Mouse (Mus musculus): ENCODE measurements around the gene Tead3. TPM values are rescaled to one million over a fixed set of nuclear protein-coding genes. Genes with fewer than 3 reads are reported as not detected.

The Tead3 gene
- total and polyA plus RNA-seq, 3 experiments = 0.22 to 0.90 (median 0.41) TPM

GRCm38 (mm10) chr17:28298888-28299287, 51.7 kb downstream of the Tead3 start:
- TF ChIP-seq GATA1 (IDR thresholded peaks at IDR 0.05; ENCODE audit: borderline replicate concordance, low read length) = no peak
- no peak for TF ChIP-seq TAL1 (conservative IDR thresholded peaks at IDR 0.05; ENCODE audit: low read depth, low read length)
- TF ChIP-seq GATA2 (IDR thresholded peaks at IDR 0.05; ENCODE audit: borderline replicate concordance, low read depth, low read length) = no peak
- no peak for TF ChIP-seq CTCF (IDR thresholded peaks at IDR 0.05; ENCODE audit: low read depth, low read length)

GRCm38 (mm10) chr17:28294449-28295333, 55.9 kb downstream of the Tead3 start:
- no peak for DNase-seq (ENCODE audit: low spot score)
- TF ChIP-seq TAL1 (conservative IDR thresholded peaks at IDR 0.05; ENCODE audit: low read depth, low read length) (no peak), CTCF (IDR thresholded peaks at IDR 0.05; ENCODE audit: low read depth, low read length) (no peak), GATA2 (IDR thresholded peaks at IDR 0.05; ENCODE audit: borderline replicate concordance, low read depth, low read length) (no peak), GATA1 (IDR thresholded peaks at IDR 0.05; ENCODE audit: borderline replicate concordance, low read length) (no peak), POLR2AphosphoS5 (IDR thresholded peaks at IDR 0.05; ENCODE audit: insufficient replicate concordance, low read depth, low read length) (no peak)

More at GRCm38 (mm10) chr17:28298888-28299287, 51.7 kb downstream of the Tead3 start:
- Histone ChIP-seq H3K27me3 (ENCODE audit: insufficient read depth, low read length) (peaks cover 6% of the 10 kb centered on the region; the same call in 1 of the 2 replicates), H3K4me3 (ENCODE audit: low read depth, low read length) (no peak overlapping the region), H3K9me3 (replicated peaks) (no peaks in the 10 kb centered on the region), H3K4me1 (ENCODE audit: insufficient read depth, low read depth, low read length) (peaks cover 22% of the 10 kb centered on the region), H3K36me3 (replicated peaks) (peaks cover 69% of the 10 kb centered on the region)
- ATAC-seq (ENCODE audit: extremely low read depth, insufficient number of reproducible peaks, low FRiP score, poor library complexity, severe bottlenecking) (no peak), DNase-seq (ENCODE audit: low spot score) (no peak)

GRCm38 (mm10) chr17:28293716-28294115, 56.9 kb downstream of the Tead3 start:
- TF ChIP-seq POLR2AphosphoS5 (IDR thresholded peaks at IDR 0.05; ENCODE audit: insufficient replicate concordance, low read depth, low read length) (no peak), GATA2 (IDR thresholded peaks at IDR 0.05; ENCODE audit: borderline replicate concordance, low read depth, low read length) (no peak), GATA1 (IDR thresholded peaks at IDR 0.05; ENCODE audit: borderline replicate concordance, low read length) (no peak), CTCF (IDR thresholded peaks at IDR 0.05; ENCODE audit: low read depth, low read length) (no peak), TAL1 (conservative IDR thresholded peaks at IDR 0.05; ENCODE audit: low read depth, low read length) (no peak)
- DNase-seq (ENCODE audit: low spot score) = no peak
- Histone ChIP-seq H3K36me3 (replicated peaks) (peaks cover 68% of the 10 kb centered on the region), H3K4me3 (ENCODE audit: low read depth, low read length) (no peak overlapping the region), H3K4me1 (ENCODE audit: insufficient read depth, low read depth, low read length) (peaks cover 28% of the 10 kb centered on the region), H3K9me3 (replicated peaks) (peaks cover 4% of the 10 kb centered on the region; the same call in 1 of the 2 replicates), H3K27me3 (ENCODE audit: insufficient read depth, low read length) (no peaks in the 10 kb centered on the region)
- ATAC-seq (ENCODE audit: extremely low read depth, insufficient number of reproducible peaks, low FRiP score, poor library complexity, severe bottlenecking) = no peak

More at GRCm38 (mm10) chr17:28294449-28295333, 55.9 kb downstream of the Tead3 start:
- Histone ChIP-seq H3K4me1 (ENCODE audit: insufficient read depth, low read depth, low read length) (peaks cover 30% of the 10 kb centered on the region), H3K36me3 (replicated peaks) (peaks cover 76% of the 10 kb centered on the region), H3K4me3 (ENCODE audit: low read depth, low read length) (no peak overlapping the region), H3K27me3 (ENCODE audit: insufficient read depth, low read length) (no peaks in the 10 kb centered on the region), H3K9me3 (replicated peaks) (peaks cover 4% of the 10 kb centered on the region; the same call in 1 of the 2 replicates)
- no peak for ATAC-seq (ENCODE audit: extremely low read depth, insufficient number of reproducible peaks, low FRiP score, poor library complexity, severe bottlenecking)

GRCm38 (mm10) chr17:28291346-28291745, 59.3 kb downstream of the Tead3 start:
- ATAC-seq (ENCODE audit: extremely low read depth, insufficient number of reproducible peaks, low FRiP score, poor library complexity, severe bottlenecking) = no peak
- TF ChIP-seq GATA2 (IDR thresholded peaks at IDR 0.05; ENCODE audit: borderline replicate concordance, low read depth, low read length) = no peak
- no peak for TF ChIP-seq GATA1 (IDR thresholded peaks at IDR 0.05; ENCODE audit: borderline replicate concordance, low read length)
- no peak overlapping the region for H3K4me3 ChIP-seq (ENCODE audit: low read depth, low read length)
- no peak for DNase-seq (ENCODE audit: low spot score)
- H3K4me1 ChIP-seq (ENCODE audit: insufficient read depth, low read depth, low read length) = peaks cover 46% of the 10 kb centered on the region
- H3K27me3 ChIP-seq (ENCODE audit: insufficient read depth, low read length) = no peaks in the 10 kb centered on the region
- peaks cover 4% of the 10 kb centered on the region; the same call in 1 of the 2 replicates for H3K9me3 ChIP-seq (replicated peaks)
- H3K36me3 ChIP-seq (replicated peaks) = peaks cover 71% of the 10 kb centered on the region

- Histone ChIP-seq H3K9me3 (replicated peaks) (peaks cover 4% of the 10 kb centered on the region; the same call in 1 of the 2 replicates), H3K27me3 (ENCODE audit: insufficient read depth, low read length) (peaks cover 4% of the 10 kb centered on the region; the same call in 1 of the 2 replicates), H3K4me1 (ENCODE audit: insufficient read depth, low read depth, low read length) (peaks cover 51% of the 10 kb centered on the region), H3K4me3 (ENCODE audit: low read depth, low read length) (peak overlapping the region; percentile 44; the same call in 1 of the 2 replicates), H3K36me3 (replicated peaks) (peaks cover 74% of the 10 kb centered on the region)
- ATAC-seq (ENCODE audit: extremely low read depth, insufficient number of reproducible peaks, low FRiP score, poor library complexity, severe bottlenecking) = no peak
- DNase-seq (ENCODE audit: low spot score) = no peak
- TF ChIP-seq GATA2 (IDR thresholded peaks at IDR 0.05; ENCODE audit: borderline replicate concordance, low read depth, low read length) (no peak), CTCF (IDR thresholded peaks at IDR 0.05; ENCODE audit: low read depth, low read length) (no peak), POLR2AphosphoS5 (IDR thresholded peaks at IDR 0.05; ENCODE audit: insufficient replicate concordance, low read depth, low read length) (no peak), GATA1 (IDR thresholded peaks at IDR 0.05; ENCODE audit: borderline replicate concordance, low read length) (no peak), TAL1 (conservative IDR thresholded peaks at IDR 0.05; ENCODE audit: low read depth, low read length) (no peak)
Measured at GRCm38 (mm10) chr17:28290671-28291070, 59.9 kb downstream of the Tead3 start.

GRCm38 (mm10) chr17:28290262-28290661, 60.4 kb downstream of the Tead3 start:
- Histone ChIP-seq H3K27me3 (ENCODE audit: insufficient read depth, low read length) (peaks cover 5% of the 10 kb centered on the region; the same call in 1 of the 2 replicates), H3K4me1 (ENCODE audit: insufficient read depth, low read depth, low read length) (peaks cover 51% of the 10 kb centered on the region), H3K9me3 (replicated peaks) (peaks cover 4% of the 10 kb centered on the region; the same call in 1 of the 2 replicates), H3K36me3 (replicated peaks) (peaks cover 70% of the 10 kb centered on the region), H3K4me3 (ENCODE audit: low read depth, low read length) (no peak overlapping the region)
- ATAC-seq (ENCODE audit: extremely low read depth, insufficient number of reproducible peaks, low FRiP score, poor library complexity, severe bottlenecking) (no peak), DNase-seq (ENCODE audit: low spot score) (no peak)
- no peak for TF ChIP-seq CTCF (IDR thresholded peaks at IDR 0.05; ENCODE audit: low read depth, low read length)
- no peak for TF ChIP-seq TAL1 (conservative IDR thresholded peaks at IDR 0.05; ENCODE audit: low read depth, low read length)
- no peak for TF ChIP-seq GATA2 (IDR thresholded peaks at IDR 0.05; ENCODE audit: borderline replicate concordance, low read depth, low read length)
- TF ChIP-seq GATA1 (IDR thresholded peaks at IDR 0.05; ENCODE audit: borderline replicate concordance, low read length) = no peak
- no peak for TF ChIP-seq POLR2AphosphoS5 (IDR thresholded peaks at IDR 0.05; ENCODE audit: insufficient replicate concordance, low read depth, low read length)
